Mouse (Mus musculus) c-Kit-negative CD71-positive TER-119-positive erythroid progenitor cells, embryonic 14.5 days (primary cell): Measurements from ENCODE around the gene Acp5.

Experiments used
- DNase-seq: peaks from one replicate; pipeline ENCODE4 v3.0.0-alpha.2; 2013; ENCODE audit warnings: low read depth, low spot score

Acp5 gene

DNA sequence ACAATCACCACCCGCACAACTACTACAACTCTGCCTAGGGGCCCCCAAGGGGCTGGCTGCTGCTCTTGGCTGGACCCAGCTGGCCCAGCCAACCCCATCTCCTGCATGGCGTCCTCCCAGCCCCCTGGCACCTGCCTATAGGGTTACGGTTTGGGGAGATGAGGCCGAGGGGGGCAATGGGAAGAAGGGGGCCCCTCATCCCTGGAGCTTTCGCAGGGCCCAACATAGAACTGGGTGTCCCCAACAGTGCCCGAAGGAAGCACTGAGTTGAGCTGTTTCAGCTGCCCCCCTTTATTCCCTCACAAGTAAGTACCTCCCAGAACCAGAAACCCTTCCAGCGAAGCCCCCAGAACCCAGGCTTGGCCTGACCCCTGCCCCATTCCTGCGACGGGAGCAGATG, 27.3 kb downstream of the Acp5 start:
- no peak for DNase-seq

DNA sequence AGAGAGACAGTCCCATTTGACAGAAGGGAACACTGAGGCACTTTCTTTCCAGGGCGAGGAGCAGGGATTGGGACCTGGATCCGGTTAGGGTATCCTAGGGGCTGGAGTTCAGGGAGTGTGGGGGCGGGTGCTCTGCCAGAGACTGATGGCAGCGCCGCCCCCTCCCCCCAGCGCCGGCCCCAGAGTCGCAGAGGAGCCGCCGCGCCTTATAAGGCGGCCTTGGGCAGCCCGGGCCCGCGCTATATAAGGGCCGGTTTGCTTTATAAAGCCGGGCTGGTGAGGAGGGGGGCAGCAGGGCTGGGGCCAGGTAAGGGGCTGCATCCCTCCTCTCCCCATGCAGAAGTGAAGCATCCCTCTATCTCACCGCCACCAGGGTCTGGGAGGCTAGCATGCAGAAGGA, 35.6 kb downstream of the Acp5 start:
- DNase-seq: no peak

DNA sequence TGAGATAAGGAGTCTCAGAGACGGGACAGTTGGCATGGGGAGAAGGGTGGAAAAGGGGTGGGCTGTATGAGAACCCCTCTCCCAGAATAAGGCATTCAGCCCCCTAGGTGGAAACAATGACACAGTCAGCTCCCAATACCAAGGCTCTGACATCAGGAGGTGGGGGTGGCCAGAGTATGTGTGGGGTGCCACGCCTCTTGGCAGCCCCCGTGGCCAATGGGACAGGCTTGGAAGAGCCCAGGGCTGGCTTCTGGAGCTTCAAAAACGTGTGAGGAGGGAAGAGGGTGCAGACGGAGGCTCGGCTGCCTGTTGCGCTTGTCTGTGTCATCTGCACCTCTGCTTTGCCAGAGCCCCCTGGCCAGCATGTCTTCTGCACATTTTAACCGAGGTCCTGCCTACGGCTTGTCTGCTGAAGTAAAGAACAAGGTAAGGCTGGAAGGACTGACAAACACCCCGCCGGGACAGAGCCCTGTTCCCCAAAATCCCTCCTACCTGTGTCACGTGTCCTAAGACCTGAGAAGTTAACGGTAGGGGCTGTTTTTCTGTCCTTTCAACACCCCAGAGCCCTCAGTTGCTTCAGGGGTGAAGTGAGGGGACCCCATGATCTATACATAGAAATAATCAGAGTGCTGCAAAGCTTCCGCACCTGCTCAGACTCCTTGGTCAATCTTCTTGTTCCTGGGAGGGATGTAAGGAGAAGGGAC, 36.4 kb downstream of the Acp5 start, which contains the start of gene Cnn1:
Gene Cnn1, plus strand, starts transcription at position 224 of the 704 bp plus-strand sequence.
- no peak for DNase-seq

DNA sequence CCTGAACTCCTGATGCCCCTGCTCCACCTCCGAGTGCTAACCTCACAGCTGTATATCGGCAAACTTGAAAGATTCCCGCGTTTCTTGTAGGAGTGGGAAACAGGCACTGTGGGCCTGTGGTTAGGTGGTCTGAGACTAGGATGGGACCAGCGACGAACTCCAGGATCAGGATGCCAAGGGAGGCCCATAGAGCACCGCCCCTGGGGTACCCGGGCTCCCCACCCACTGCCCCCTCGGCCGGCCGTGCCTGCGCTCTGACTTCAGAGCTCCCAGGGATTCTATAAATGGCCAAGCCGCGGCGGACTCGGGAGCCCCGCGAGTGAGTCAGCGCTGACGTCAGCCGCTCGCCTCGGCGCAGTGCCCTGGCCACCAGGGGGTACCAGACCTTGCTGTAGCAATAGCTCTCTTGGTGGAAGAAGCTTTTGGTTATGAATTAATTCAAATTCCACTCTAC, 39.6 kb downstream of the Acp5 start:
- no peak for DNase-seq

DNA sequence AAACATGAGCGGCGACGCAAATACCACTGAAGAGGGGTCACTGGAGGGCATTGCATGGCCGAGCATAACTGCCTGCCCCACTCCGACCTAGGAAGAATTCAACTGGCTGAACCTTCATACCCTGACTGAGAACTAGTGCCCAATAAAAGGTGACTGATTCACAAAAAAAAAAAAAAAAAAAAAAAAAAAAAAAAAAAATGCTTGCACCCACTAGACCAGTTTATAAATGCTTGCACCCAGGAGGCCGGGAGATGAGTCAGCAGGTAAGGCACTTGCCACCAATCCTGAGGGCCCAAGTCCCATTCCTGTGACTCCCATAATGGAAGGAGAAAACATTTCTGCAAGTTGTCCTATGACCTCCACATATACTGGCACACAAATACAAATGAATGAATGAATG, 42.8 kb downstream of the Acp5 start:
- DNase-seq: no peak

DNA sequence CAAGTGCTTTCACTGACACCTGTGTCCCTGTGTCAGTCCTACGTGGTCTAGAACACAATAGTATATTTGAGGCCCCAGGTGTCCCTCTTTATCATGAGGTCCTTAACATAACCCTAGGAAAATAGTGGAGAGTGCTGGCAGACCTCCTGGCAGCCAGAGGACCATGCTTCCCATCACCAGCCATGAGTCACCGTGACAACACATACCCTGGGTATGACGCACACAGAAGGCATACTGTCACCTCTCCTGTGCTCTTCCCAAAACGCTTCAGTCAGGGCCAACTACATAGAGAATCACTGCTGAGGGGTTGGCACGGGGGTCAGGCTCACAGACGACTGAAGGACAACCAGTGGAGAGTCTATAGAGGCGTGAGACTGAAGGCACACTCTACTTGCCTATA, 45.5 kb downstream of the Acp5 start:
- no peak for DNase-seq

DNA sequence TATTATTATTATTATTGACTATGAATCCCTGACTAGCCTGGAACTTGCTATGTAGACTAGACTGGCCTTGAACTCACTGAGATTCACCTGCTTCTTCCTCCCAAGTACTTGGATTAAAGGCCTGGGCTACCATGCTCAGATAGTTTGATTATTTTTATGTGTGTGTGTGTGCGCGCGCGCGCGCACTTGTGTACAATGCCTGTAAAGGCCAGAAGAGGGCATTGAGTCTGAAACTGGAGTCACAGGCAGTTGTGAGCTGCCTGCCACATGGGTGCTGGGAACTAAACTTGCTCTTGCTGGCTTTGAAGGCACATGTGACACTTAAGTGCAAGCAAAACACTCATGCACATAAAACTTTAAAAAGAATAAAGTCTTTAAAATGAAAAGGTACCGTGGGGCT, 46.2 kb downstream of the Acp5 start:
- DNase-seq: no peak

DNA sequence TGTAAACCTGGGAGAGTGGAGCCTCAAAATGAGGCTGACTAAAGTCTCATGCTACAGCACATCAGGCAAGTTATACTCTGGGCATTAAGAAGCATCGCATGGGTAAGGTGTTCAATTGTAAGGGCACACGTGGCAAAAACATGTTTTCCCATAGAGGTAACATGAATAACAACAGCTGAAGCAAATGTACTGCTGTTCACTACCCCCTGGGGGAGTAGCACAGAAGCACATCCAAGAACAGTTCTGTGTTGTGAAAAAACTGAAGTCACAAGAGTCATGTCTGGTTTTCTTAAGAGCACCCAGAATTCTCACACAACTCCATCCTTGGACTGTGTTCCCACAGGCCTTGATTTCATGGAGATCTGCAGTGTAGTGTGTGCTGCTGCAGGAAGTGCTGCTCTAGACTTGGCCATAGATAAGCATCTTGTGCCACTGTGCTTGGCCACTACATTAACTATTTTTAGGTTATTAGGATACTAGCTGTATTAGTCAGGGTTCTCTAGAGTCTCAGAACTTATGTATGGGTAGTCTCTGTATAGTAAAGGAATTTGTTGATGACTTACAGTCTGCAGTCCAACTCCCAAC, 48.4 kb downstream of the Acp5 start:
- no peak for DNase-seq

DNA sequence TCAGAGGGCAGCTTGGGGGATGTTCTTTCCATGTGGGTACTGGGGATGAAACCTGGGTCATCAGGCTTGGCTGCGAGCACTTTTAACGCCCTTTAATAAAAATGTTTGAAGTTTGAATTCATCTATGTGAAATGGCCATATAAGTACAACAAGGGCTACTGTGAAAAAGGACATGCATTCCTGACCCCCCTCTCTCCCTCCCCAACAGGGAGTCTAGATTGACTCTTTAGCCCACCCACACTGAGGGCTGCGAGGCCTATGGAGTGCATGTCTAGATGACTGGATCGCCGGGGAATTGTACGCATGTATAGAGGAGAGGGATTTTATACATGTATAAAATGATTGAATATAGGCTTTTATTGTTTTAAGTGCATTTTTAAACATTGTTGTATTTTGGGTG, 49.5 kb downstream of the Acp5 start:
- no peak for DNase-seq

DNA sequence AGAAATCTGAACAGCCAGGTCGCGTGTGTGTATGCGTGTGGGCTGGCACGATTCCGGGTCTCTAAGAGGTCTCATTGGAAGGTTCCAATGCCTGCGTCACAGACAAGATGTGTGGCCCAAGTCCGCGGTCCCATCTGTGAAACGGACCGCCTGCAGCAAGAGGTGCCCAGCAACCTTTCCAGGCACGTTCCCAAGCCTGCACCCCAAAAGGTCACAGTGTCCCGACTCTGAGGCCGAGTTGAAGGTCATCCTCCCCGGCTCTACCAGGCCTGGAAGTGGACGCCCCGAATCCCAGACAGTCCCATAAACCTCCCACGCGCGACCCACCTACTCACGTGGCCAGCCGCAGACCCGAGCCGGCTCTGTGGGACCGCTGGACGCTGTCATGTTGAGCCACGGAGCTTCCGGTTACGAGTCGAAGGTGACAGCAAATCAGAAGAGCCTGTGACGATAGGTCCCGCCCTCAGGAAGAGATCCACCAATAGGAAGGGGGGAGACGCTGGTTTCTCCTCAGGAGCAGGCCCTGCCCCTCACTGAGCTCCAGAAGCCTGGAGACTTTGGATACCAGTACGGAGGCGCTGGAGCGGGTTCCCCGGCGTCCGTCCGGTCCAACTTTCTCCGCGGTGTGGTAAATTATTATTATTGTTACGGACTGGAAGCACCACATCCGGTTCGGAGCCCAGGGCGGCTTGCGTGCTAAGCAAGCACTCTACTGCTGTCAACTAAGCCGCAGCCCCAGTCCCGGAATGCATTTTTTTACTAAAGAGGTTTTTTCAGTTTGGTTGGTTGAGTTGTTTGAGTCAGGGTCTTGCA, 50.3 kb downstream of the Acp5 start, which contains the start of gene Ecsit:
Gene Ecsit, minus strand, starts transcription at position 417 of the 813 bp plus-strand sequence.
- peak; percentile 97 for DNase-seq

DNA sequence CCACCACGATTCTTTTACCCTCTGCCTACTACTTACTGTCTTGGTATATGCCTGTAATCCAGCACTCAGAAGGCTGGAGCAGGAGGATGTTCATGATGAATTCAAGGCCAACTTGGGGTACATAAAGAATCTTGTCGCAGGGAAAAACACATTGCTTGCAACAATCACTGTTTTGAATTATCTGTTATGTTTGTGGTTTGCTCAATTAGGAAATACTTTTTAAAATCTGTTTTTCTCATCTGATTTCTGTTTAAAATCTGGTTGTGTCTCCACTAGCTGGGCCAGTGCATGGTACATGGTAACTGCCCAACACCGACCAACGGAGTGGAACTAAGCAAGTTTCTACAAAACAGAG, 50.9 kb downstream of the Acp5 start:
- no peak for DNase-seq
